Mouse (Mus musculus) liver, embryonic 15.5 days (tissue): Measurements from ENCODE around the gene Wnt1. TPM values are rescaled to one million over a fixed set of nuclear protein-coding genes. Genes with fewer than 3 reads are reported as not detected.
A peak's percentile ranks its signal among the peaks of the same experiment; 100 is the strongest.

Source experiments
- ATAC-seq: fragments of 200-750 bp; cut with Nextera tagmentation; 2 replicates; pipeline ENCODE4 v1.8.0; 2017; ENCODE audit warnings: moderate number of reproducible peaks, mild to moderate bottlenecking, moderate library complexity; ENCODE audit not compliant: insufficient read depth
- H3K27ac ChIP-seq: fragments of 300-500 bp; sonication (generic); replicated peaks from 2 replicates; pipeline ENCODE4 v1.5.1; 2015; ENCODE audit warnings: mild to moderate bottlenecking, inconsistent platforms
- H3K27me3 ChIP-seq: fragments of 300-500 bp; sonication (generic); 2 replicates; pipeline ENCODE4 v1.6.1; 2015; ENCODE audit warnings: mild to moderate bottlenecking, inconsistent platforms
- H3K36me3 ChIP-seq: fragments of 300-500 bp; sonication (generic); replicated peaks from 2 replicates; pipeline ENCODE4 v1.6.1; 2015; ENCODE audit warnings: moderate library complexity, mild to moderate bottlenecking, inconsistent platforms
- H3K4me1 ChIP-seq: fragments of 300-500 bp; sonication (generic); replicated peaks from 2 replicates; pipeline ENCODE4 v1.6.1; 2015; ENCODE audit warnings: inconsistent platforms
- H3K4me2 ChIP-seq: fragments of 300-500 bp; sonication (generic); 2 replicates; pipeline ENCODE4 v1.6.1; 2015; ENCODE audit warnings: moderate library complexity, mild to moderate bottlenecking, inconsistent platforms
- H3K4me3 ChIP-seq: fragments of 300-500 bp; sonication (generic); replicated peaks from 2 replicates; pipeline ENCODE4 v1.5.1; 2015; ENCODE audit warnings: mild to moderate bottlenecking, inconsistent platforms
- H3K9ac ChIP-seq: fragments of 300-500 bp; sonication (generic); 2 replicates; pipeline ENCODE4 v1.6.1; 2015; ENCODE audit warnings: moderate library complexity, mild to moderate bottlenecking, inconsistent platforms
- H3K9me3 ChIP-seq: fragments of 300-500 bp; sonication (generic); replicated peaks from 2 replicates; pipeline ENCODE4 v1.6.1; 2016; ENCODE audit warnings: inconsistent platforms
- WGBS: fragments of 180-500 bp; shearing (Covaris S2); methylation state at CpG from one replicate; pipeline ENCODE4 v1.1.7; 2015; ENCODE audit warnings: mixed read lengths; ENCODE audit not compliant: insufficient replicate concordance; 5-methylcytosine and 5-hydroxymethylcytosine counted together
- polyA plus RNA-seq: library from polyadenylated mRNA; unstranded; fragments of >200 nt; fragmentation: Nextera tagmentation; extraction: Ambion mirVana; gene quantifications from 2 replicates; pipeline ENCODE4 v1.2.1, GENCODE M21; 2015

Wnt1 gene
- polyA plus RNA-seq, 1 experiment from 2014 or later = not detected

- H3K27ac ChIP-seq = peak overlapping the region; percentile 89; the same call in 1 of the 2 replicates
These were observed 49.5 kb downstream of the Wnt1 start for GRCm38 (mm10) chr15:98839161-98839560.

GRCm38 (mm10) chr15:98839671-98840585 is 50.3 kb downstream of the Wnt1 start:
- WGBS = 88% methylated on average over 30 of the region's 30 CpGs

More at GRCm38 (mm10) chr15:98839161-98839560, 49.5 kb downstream of the Wnt1 start:
- Histone ChIP-seq H3K4me2 (no peak overlapping the region), H3K4me1 (peaks cover 45% of the 10 kb centered on the region), H3K36me3 (peaks cover 100% of the 10 kb centered on the region), H3K9me3 (no peaks in the 10 kb centered on the region), H3K4me3 (no peak overlapping the region), H3K9ac (no peak overlapping the region), H3K27me3 (no peaks in the 10 kb centered on the region)
- 92% methylated on average over 14 of the region's 14 CpGs for WGBS
- ATAC-seq = no peak

More at GRCm38 (mm10) chr15:98839671-98840585, 50.3 kb downstream of the Wnt1 start:
- no peak for ATAC-seq
- no peak overlapping the region for H3K4me2 ChIP-seq
- no peak overlapping the region for H3K9ac ChIP-seq
- no peaks in the 10 kb centered on the region for H3K27me3 ChIP-seq
- H3K36me3 ChIP-seq = peaks cover 100% of the 10 kb centered on the region
- H3K4me1 ChIP-seq = peaks cover 51% of the 10 kb centered on the region
- H3K4me3 ChIP-seq = no peak overlapping the region
- H3K27ac ChIP-seq = peak overlapping the region; percentile 89; the same call in 1 of the 2 replicates
- H3K9me3 ChIP-seq = no peaks in the 10 kb centered on the region

Other genes starting within 250 kb of the Wnt1 start
- gene Ccnt1, start 218.9 kb upstream of the Wnt1 start, polyA plus RNA-seq = 25.1 and 28.2 TPM in 2 replicates
- not detected in 2 replicates for gene 4930415O20Rik, start 218.9 kb upstream of the Wnt1 start, polyA plus RNA-seq
- 6.6 and 6.9 TPM in 2 replicates for gene Adcy6, start 179.8 kb upstream of the Wnt1 start, polyA plus RNA-seq
- 0.52 and 0.96 TPM in 2 replicates for gene Cacnb3, start 159.0 kb upstream of the Wnt1 start, polyA plus RNA-seq
- gene Ddx23, start 127.0 kb upstream of the Wnt1 start, polyA plus RNA-seq = 9.5 and 10.2 TPM in 2 replicates
- 0.84 and 0.89 TPM in 2 replicates for gene Rnd1, start 112.4 kb upstream of the Wnt1 start, polyA plus RNA-seq
- not detected in 2 replicates for gene Ccdc65, start 81.7 kb upstream of the Wnt1 start, polyA plus RNA-seq
- 156 and 176 TPM in 2 replicates for gene Fkbp11, start 61.7 kb upstream of the Wnt1 start, polyA plus RNA-seq
- gene Arf3, start 26.6 kb upstream of the Wnt1 start, polyA plus RNA-seq = 11.7 and 14.3 TPM in 2 replicates
- not detected in 2 replicates for gene Wnt10b, start 11.7 kb upstream of the Wnt1 start, polyA plus RNA-seq
- not detected in 2 replicates for gene Ddn, start 19.6 kb downstream of the Wnt1 start, polyA plus RNA-seq
- 94.1 and 95.7 TPM in 2 replicates for gene Prkag1, start 41.7 kb downstream of the Wnt1 start, polyA plus RNA-seq
- gene Kmt2d, start 81.3 kb downstream of the Wnt1 start, polyA plus RNA-seq = 3.7 and 4.2 TPM in 2 replicates
- gene Rhebl1, start 104.7 kb downstream of the Wnt1 start, polyA plus RNA-seq = 2.9 and 3.0 TPM in 2 replicates
- gene Dhh, start 108.7 kb downstream of the Wnt1 start, polyA plus RNA-seq = 0.08 and 0.12 TPM in 2 replicates
- gene Lmbr1l, start 128.4 kb downstream of the Wnt1 start, polyA plus RNA-seq = 4.7 and 4.8 TPM in 2 replicates
- gene Tuba1b, start 144.7 kb downstream of the Wnt1 start, polyA plus RNA-seq = 1,053 and 1,106 TPM in 2 replicates
- not detected in 2 replicates for gene Gm49450, start 163.7 kb downstream of the Wnt1 start, polyA plus RNA-seq
- 71.7 and 75.1 TPM in 2 replicates for gene Tuba1a, start 163.8 kb downstream of the Wnt1 start, polyA plus RNA-seq
- 271 and 291 TPM in 2 replicates for gene Tuba1c, start 240.0 kb downstream of the Wnt1 start, polyA plus RNA-seq